Mouse (Mus musculus) left cerebral cortex, adult 11 months (tissue): ENCODE data around the gene Itgb2l.

Experiments
- DNase-seq: peaks from one replicate; pipeline ENCODE4 v3.0.0; 2022; ENCODE audit warnings: low spot score

Gene Itgb2l

GRCm38 (mm10) chr16:96429046-96429445, 14.4 kb downstream of the Itgb2l start:
- no peak for DNase-seq

- DNase-seq: no peak
Observed at GRCm38 (mm10) chr16:96426671-96427070, 16.7 kb downstream of the Itgb2l start.

- no peak for DNase-seq
Observed at GRCm38 (mm10) chr16:96425044-96425443, 18.4 kb downstream of the Itgb2l start.

- DNase-seq: no peak
Observed at GRCm38 (mm10) chr16:96408064-96408465, 35.4 kb downstream of the Itgb2l start.

GRCm38 (mm10) chr16:96406312-96406711, 37.1 kb downstream of the Itgb2l start:
- DNase-seq: no peak

- no peak for DNase-seq
Observed at GRCm38 (mm10) chr16:96402294-96402693, 41.1 kb downstream of the Itgb2l start.

GRCm38 (mm10) chr16:96400046-96400445, 43.4 kb downstream of the Itgb2l start:
- DNase-seq: no peak

- no peak for DNase-seq
Observed at GRCm38 (mm10) chr16:96398806-96399205, 44.6 kb downstream of the Itgb2l start.

- no peak for DNase-seq
Observed at GRCm38 (mm10) chr16:96396013-96396650, 47.3 kb downstream of the Itgb2l start.

GRCm38 (mm10) chr16:96395516-96395915, 47.9 kb downstream of the Itgb2l start:
- DNase-seq: no peak

GRCm38 (mm10) chr16:96391070-96391469, 52.3 kb downstream of the Itgb2l start:
- no peak for DNase-seq

GRCm38 (mm10) chr16:96388481-96388880, 54.9 kb downstream of the Itgb2l start:
- DNase-seq: no peak

GRCm38 (mm10) chr16:96387685-96388371, 55.6 kb downstream of the Itgb2l start:
- DNase-seq: no peak

- DNase-seq: no peak
Observed at GRCm38 (mm10) chr16:96384741-96385140, 58.7 kb downstream of the Itgb2l start.

GRCm38 (mm10) chr16:96382496-96383181, 60.8 kb downstream of the Itgb2l start:
- DNase-seq: no peak

GRCm38 (mm10) chr16:96381435-96381834, 62.0 kb downstream of the Itgb2l start:
- no peak for DNase-seq

- DNase-seq: no peak
Observed at GRCm38 (mm10) chr16:96378111-96378510, 65.3 kb downstream of the Itgb2l start.

- no peak for DNase-seq
Observed at GRCm38 (mm10) chr16:96376342-96376741, 67.1 kb downstream of the Itgb2l start.

GRCm38 (mm10) chr16:96375538-96375937, 67.9 kb downstream of the Itgb2l start:
- no peak for DNase-seq

- DNase-seq: no peak
Observed at GRCm38 (mm10) chr16:96372752-96373118, 70.7 kb downstream of the Itgb2l start.
